Mouse (Mus musculus) lung, adult 2 months (tissue): ENCODE results near the gene Ak5.

Source experiments
- CTCF ChIP-seq: fragments of 200-500 bp; IDR thresholded peaks from 2 replicates; pipeline ENCODE4 v1.5.1; 2011; ENCODE audit warnings: mild to moderate bottlenecking, low read length, control low read depth; ENCODE audit not compliant: insufficient read depth
- POLR2A ChIP-seq: fragments of 200-500 bp; IDR thresholded peaks from 2 replicates; pipeline ENCODE4 v1.6.1; 2011; ENCODE audit warnings: low read depth, mild to moderate bottlenecking, control low read depth, low read length, borderline replicate concordance; ENCODE audit errors: extremely low read depth

GRCm38 (mm10) chr3:152620058-152620457, 48.1 kb downstream of the Ak5 start:
- TF ChIP-seq CTCF (no peak), POLR2A (no peak)
